Mouse (Mus musculus): ENCODE results near the gene Psmb3. TPM values are rescaled to one million over a fixed set of nuclear protein-coding genes. Genes with fewer than 3 reads are reported as not detected.

Gene Psmb3
- polyA plus RNA-seq, 1 experiment from 2014 or later: 200 TPM

- WGBS (ENCODE audit: insufficient replicate concordance): 72% methylated on average over 15 of the region's 15 CpGs
- no peaks in the 10 kb centered on the region for H3K27me3 ChIP-seq (ENCODE audit: control insufficient read depth, insufficient read depth, low read depth, low read length)
These were observed 25.8 kb upstream of the Psmb3 start for GRCm38 (mm10) chr11:97677381-97677780.

GRCm38 (mm10) chr11:97677842-97678241, 25.4 kb upstream of the Psmb3 start:
- Histone ChIP-seq H3K36me3 (ENCODE audit: control insufficient read depth, insufficient read depth) (no peaks in the 10 kb centered on the region), H3K9me3 (replicated peaks; ENCODE audit: control insufficient read depth, low read length) (no peaks in the 10 kb centered on the region), H3K4me1 (ENCODE audit: control insufficient read depth, low read depth, low read length) (no peaks in the 10 kb centered on the region), H3K27ac (ENCODE audit: low read length) (no peak overlapping the region), H3K4me2 (ENCODE audit: low read depth, low read length) (no peak overlapping the region), H3K9ac (ENCODE audit: low read depth, low read length) (no peak overlapping the region), H3K4me3 (ENCODE audit: low read depth, low read length) (no peak overlapping the region), H3K27me3 (ENCODE audit: control insufficient read depth, insufficient read depth, low read depth, low read length) (no peaks in the 10 kb centered on the region)
- WGBS (ENCODE audit: insufficient replicate concordance): 74% methylated on average over 8 of the region's 8 CpGs
- no peak for ATAC-seq (ENCODE audit: low read depth)

More at GRCm38 (mm10) chr11:97677381-97677780, 25.8 kb upstream of the Psmb3 start:
- H3K4me2 ChIP-seq (ENCODE audit: low read depth, low read length): no peak overlapping the region
- no peaks in the 10 kb centered on the region for H3K4me1 ChIP-seq (ENCODE audit: control insufficient read depth, low read depth, low read length)
- no peaks in the 10 kb centered on the region for H3K36me3 ChIP-seq (ENCODE audit: control insufficient read depth, insufficient read depth)
- ATAC-seq (ENCODE audit: low read depth): no peak
- no peak overlapping the region for H3K9ac ChIP-seq (ENCODE audit: low read depth, low read length)
- H3K27ac ChIP-seq (ENCODE audit: low read length): no peak overlapping the region
- H3K9me3 ChIP-seq (replicated peaks; ENCODE audit: control insufficient read depth, low read length): no peaks in the 10 kb centered on the region
- H3K4me3 ChIP-seq (ENCODE audit: low read depth, low read length): no peak overlapping the region

GRCm38 (mm10) chr11:97678301-97678700, 24.9 kb upstream of the Psmb3 start:
- Histone ChIP-seq H3K27me3 (ENCODE audit: control insufficient read depth, insufficient read depth, low read depth, low read length) (no peaks in the 10 kb centered on the region), H3K9ac (ENCODE audit: low read depth, low read length) (no peak overlapping the region), H3K27ac (ENCODE audit: low read length) (no peak overlapping the region), H3K4me3 (ENCODE audit: low read depth, low read length) (no peak overlapping the region), H3K4me1 (ENCODE audit: control insufficient read depth, low read depth, low read length) (no peaks in the 10 kb centered on the region), H3K4me2 (ENCODE audit: low read depth, low read length) (no peak overlapping the region), H3K9me3 (replicated peaks; ENCODE audit: control insufficient read depth, low read length) (no peaks in the 10 kb centered on the region), H3K36me3 (ENCODE audit: control insufficient read depth, insufficient read depth) (no peaks in the 10 kb centered on the region)
- WGBS (ENCODE audit: insufficient replicate concordance): 82% methylated on average over 15 of the region's 15 CpGs
- ATAC-seq (ENCODE audit: low read depth): no peak

- H3K27me3 ChIP-seq (ENCODE audit: control insufficient read depth, insufficient read depth, low read depth, low read length): peaks cover under 1% of the 10 kb centered on the region; the same call in 1 of the 2 replicates
- no peak overlapping the region for H3K27ac ChIP-seq (ENCODE audit: low read length)
- H3K9ac ChIP-seq (ENCODE audit: low read depth, low read length): no peak overlapping the region
- no peak for ATAC-seq (ENCODE audit: low read depth)
- WGBS (ENCODE audit: insufficient replicate concordance): 81% methylated on average over 12 of the region's 12 CpGs
- no peaks in the 10 kb centered on the region for H3K4me1 ChIP-seq (ENCODE audit: control insufficient read depth, low read depth, low read length)
- no peak overlapping the region for H3K4me3 ChIP-seq (ENCODE audit: low read depth, low read length)
- no peaks in the 10 kb centered on the region for H3K36me3 ChIP-seq (ENCODE audit: control insufficient read depth, insufficient read depth)
- no peak overlapping the region for H3K4me2 ChIP-seq (ENCODE audit: low read depth, low read length)
- H3K9me3 ChIP-seq (replicated peaks; ENCODE audit: control insufficient read depth, low read length): no peaks in the 10 kb centered on the region
These were observed 22.8 kb upstream of the Psmb3 start for GRCm38 (mm10) chr11:97680430-97680829.

GRCm38 (mm10) chr11:97682504-97683055, 20.6 kb upstream of the Psmb3 start:
- no peak for ATAC-seq (ENCODE audit: low read depth)
- H3K4me2 ChIP-seq (ENCODE audit: low read depth, low read length): no peak overlapping the region
- H3K27ac ChIP-seq (ENCODE audit: low read length): no peak overlapping the region
- H3K4me3 ChIP-seq (ENCODE audit: low read depth, low read length): no peak overlapping the region
- no peaks in the 10 kb centered on the region for H3K9me3 ChIP-seq (replicated peaks; ENCODE audit: control insufficient read depth, low read length)
- no peak overlapping the region for H3K9ac ChIP-seq (ENCODE audit: low read depth, low read length)
- no peaks in the 10 kb centered on the region for H3K36me3 ChIP-seq (ENCODE audit: control insufficient read depth, insufficient read depth)
- peaks cover 5% of the 10 kb centered on the region for H3K27me3 ChIP-seq (ENCODE audit: control insufficient read depth, insufficient read depth, low read depth, low read length)
- WGBS (ENCODE audit: insufficient replicate concordance): 66% methylated on average over 6 of the region's 6 CpGs
- peaks cover 6% of the 10 kb centered on the region for H3K4me1 ChIP-seq (ENCODE audit: control insufficient read depth, low read depth, low read length)

- peaks cover 6% of the 10 kb centered on the region for H3K4me1 ChIP-seq (ENCODE audit: control insufficient read depth, low read depth, low read length)
- H3K27ac ChIP-seq (ENCODE audit: low read length): no peak overlapping the region
- WGBS (ENCODE audit: insufficient replicate concordance): 35% methylated on average over 6 of the region's 6 CpGs
- ATAC-seq (ENCODE audit: low read depth): no peak
- H3K27me3 ChIP-seq (ENCODE audit: control insufficient read depth, insufficient read depth, low read depth, low read length): peaks cover 5% of the 10 kb centered on the region
- H3K4me2 ChIP-seq (ENCODE audit: low read depth, low read length): no peak overlapping the region
- no peaks in the 10 kb centered on the region for H3K9me3 ChIP-seq (replicated peaks; ENCODE audit: control insufficient read depth, low read length)
- H3K36me3 ChIP-seq (ENCODE audit: control insufficient read depth, insufficient read depth): no peaks in the 10 kb centered on the region
- no peak overlapping the region for H3K9ac ChIP-seq (ENCODE audit: low read depth, low read length)
- no peak overlapping the region for H3K4me3 ChIP-seq (ENCODE audit: low read depth, low read length)
These were observed 19.0 kb upstream of the Psmb3 start for GRCm38 (mm10) chr11:97684063-97684680.

GRCm38 (mm10) chr11:97684766-97685165, 18.4 kb upstream of the Psmb3 start:
- no peak overlapping the region for H3K27ac ChIP-seq (ENCODE audit: low read length)
- no peak for ATAC-seq (ENCODE audit: low read depth)
- no peaks in the 10 kb centered on the region for H3K9me3 ChIP-seq (replicated peaks; ENCODE audit: control insufficient read depth, low read length)
- H3K9ac ChIP-seq (ENCODE audit: low read depth, low read length): no peak overlapping the region
- no peak overlapping the region for H3K4me3 ChIP-seq (ENCODE audit: low read depth, low read length)
- H3K4me1 ChIP-seq (ENCODE audit: control insufficient read depth, low read depth, low read length): peaks cover 6% of the 10 kb centered on the region
- H3K4me2 ChIP-seq (ENCODE audit: low read depth, low read length): no peak overlapping the region
- WGBS (ENCODE audit: insufficient replicate concordance): 46% methylated on average over 7 of the region's 7 CpGs
- no peaks in the 10 kb centered on the region for H3K36me3 ChIP-seq (ENCODE audit: control insufficient read depth, insufficient read depth)
- peaks cover 5% of the 10 kb centered on the region for H3K27me3 ChIP-seq (ENCODE audit: control insufficient read depth, insufficient read depth, low read depth, low read length)

- peaks cover 6% of the 10 kb centered on the region for H3K4me1 ChIP-seq (ENCODE audit: control insufficient read depth, low read depth, low read length)
- H3K4me2 ChIP-seq (ENCODE audit: low read depth, low read length): peak within 1 kb of the TSS; percentile 57
- peaks cover 5% of the 10 kb centered on the region for H3K27me3 ChIP-seq (ENCODE audit: control insufficient read depth, insufficient read depth, low read depth, low read length)
- H3K4me3 ChIP-seq (ENCODE audit: low read depth, low read length): peak within 1 kb of the TSS; percentile 43
- H3K9ac ChIP-seq (ENCODE audit: low read depth, low read length): no peak within 1 kb of the TSS; the same call in 1 of the 2 replicates
- H3K27ac ChIP-seq (ENCODE audit: low read length): no peak within 1 kb of the TSS
- no peaks in the 10 kb centered on the region for H3K9me3 ChIP-seq (replicated peaks; ENCODE audit: control insufficient read depth, low read length)
- ATAC-seq (ENCODE audit: low read depth): peak; percentile 93
- no peaks in the 10 kb centered on the region for H3K36me3 ChIP-seq (ENCODE audit: control insufficient read depth, insufficient read depth)
- 1% methylated on average over 43 of the region's 43 CpGs for WGBS (ENCODE audit: insufficient replicate concordance)
These were observed 17.4 kb upstream of the Psmb3 start, which contains the start of gene Cisd3 for GRCm38 (mm10) chr11:97685613-97686321. Gene Cisd3 (plus strand): TSS chr11:97685826.

Measured in liver, embryonic 16.5 days (tissue).